Mouse (Mus musculus) midbrain, postnatal 0 days (tissue): ENCODE data around the gene Rpl28. TPM values are rescaled to one million over a fixed set of nuclear protein-coding genes. Genes with fewer than 3 reads are reported as not detected.
"Not testable (repeated sequence)": the region's sequence is repeated elsewhere in the genome, so short reads cannot be mapped to it uniquely, and the experiment has no call there.

Source experiments
- ATAC-seq: fragments of 200-750 bp; cut with Nextera tagmentation; 2 replicates; pipeline ENCODE4 v1.8.0; 2017; ENCODE audit warnings: moderate number of reproducible peaks, mild to moderate bottlenecking, moderate TSS enrichment, moderate library complexity; ENCODE audit not compliant: low FRiP score
- DNase-seq: peaks from one replicate; pipeline ENCODE4 v3.0.0-alpha.2; 2015; ENCODE audit warnings: low spot score
- H3K27ac ChIP-seq: fragments of 300-500 bp; sonication (generic); 2 replicates; pipeline ENCODE4 v1.5.1; 2014; ENCODE audit warnings: low read depth, mild to moderate bottlenecking, low read length, mixed read lengths
- H3K27me3 ChIP-seq: fragments of 300-500 bp; sonication (generic); 2 replicates; pipeline ENCODE4 v1.6.1; 2014; ENCODE audit warnings: low read length, control low read depth, mixed read lengths; ENCODE audit not compliant: insufficient read depth
- H3K36me3 ChIP-seq: fragments of 300-500 bp; sonication (generic); 2 replicates; pipeline ENCODE4 v1.6.1; 2014; ENCODE audit warnings: low read length, control low read depth, mixed read lengths; ENCODE audit not compliant: insufficient read depth
- H3K4me1 ChIP-seq: fragments of 300-500 bp; sonication (generic); 2 replicates; pipeline ENCODE4 v1.6.1; 2014; ENCODE audit warnings: mild to moderate bottlenecking, control low read depth, antibody characterized with exemption, low read length, mixed read lengths; ENCODE audit not compliant: insufficient read depth
- H3K4me2 ChIP-seq: fragments of 300-500 bp; sonication (generic); 2 replicates; pipeline ENCODE4 v1.6.1; 2014; ENCODE audit warnings: low read depth, mild to moderate bottlenecking, low read length, mixed read lengths; ENCODE audit not compliant: poor library complexity, severe bottlenecking
- H3K4me3 ChIP-seq: fragments of 300-500 bp; sonication (generic); 2 replicates; pipeline ENCODE4 v1.5.1; 2014; ENCODE audit warnings: low read depth, mild to moderate bottlenecking, low read length, moderate library complexity
- H3K9ac ChIP-seq: fragments of 300-500 bp; sonication (generic); replicated peaks from 2 replicates; pipeline ENCODE4 v1.6.1; 2014; ENCODE audit warnings: mild to moderate bottlenecking, low read length, moderate library complexity, mixed read lengths; ENCODE audit not compliant: poor library complexity, severe bottlenecking
- H3K9me3 ChIP-seq: fragments of 300-500 bp; sonication (generic); 2 replicates; pipeline ENCODE4 v1.6.1; 2016; ENCODE audit warnings: low read length, control low read depth
- CTCF ChIP-seq: IDR thresholded peaks from 2 replicates; pipeline ENCODE4 v1.5.1; 2016; ENCODE audit warnings: antibody characterized with exemption, mild to moderate bottlenecking
- WGBS: fragments of 180-500 bp; shearing (Covaris S2); extraction: QIAGEN DNeasy Blood & Tissue Kit; methylation state at CpG from one replicate; pipeline ENCODE4 v1.1.7; 2014; 5-methylcytosine and 5-hydroxymethylcytosine counted together
- polyA plus RNA-seq: library from polyadenylated mRNA; unstranded; fragments of >200 nt; fragmentation: Nextera tagmentation; extraction: Ambion mirVana; gene quantifications from 2 replicates; pipeline ENCODE4 v1.2.1, GENCODE M21; 2015
- total RNA-seq: library from RNA; depleted of rRNA; stranded (reverse); fragments of >200 nt; gene quantifications from 2 replicates; pipeline ENCODE4 v1.2.3, GENCODE M21; 2014

Gene Rpl28
- total and polyA plus RNA-seq, 2 experiments from 2014 or later: 177 to 289 TPM

GRCm38 (mm10) chr7:4789436-4789935 is 3.2 kb upstream of the Rpl28 start, which contains the start of gene Tmem238:
TSS of gene Tmem238 (minus strand) at chr7:4789656.
- WGBS: 10% methylated on average over 39 of the region's 40 CpGs
- peaks cover 9% of the 10 kb centered on the region for H3K36me3 ChIP-seq
- DNase-seq (no peak), ATAC-seq (no peak; the same call in 1 of the 2 replicates)
- H3K9me3 ChIP-seq: no peaks in the 10 kb centered on the region
- H3K4me3 ChIP-seq: peak within 1 kb of the TSS; percentile 57
- H3K27me3 ChIP-seq: no peaks in the 10 kb centered on the region
- TF ChIP-seq CTCF: no peak
- H3K4me1 ChIP-seq: peaks cover 3% of the 10 kb centered on the region; the same call in 1 of the 2 replicates
- peak within 1 kb of the TSS; percentile 85 for H3K9ac ChIP-seq
- H3K27ac ChIP-seq: peak within 1 kb of the TSS; percentile 89
- peak within 1 kb of the TSS; percentile 91 for H3K4me2 ChIP-seq

- WGBS: under 1% methylated on average over 31 of the region's 31 CpGs
- DNase-seq, H3K4me1 ChIP-seq, H3K9me3 ChIP-seq, H3K27me3 ChIP-seq: not testable (repeated sequence)
- H3K36me3 ChIP-seq: peaks cover 15% of the 10 kb centered on the region; the same call in 1 of the 2 replicates
- H3K9ac ChIP-seq: peak overlapping the region; percentile 96
- peak overlapping the region; percentile 75 for H3K4me2 ChIP-seq
- peak overlapping the region; percentile 70 for H3K4me3 ChIP-seq
- peak overlapping the region; percentile 92 for H3K27ac ChIP-seq
- peak; percentile 18 for ATAC-seq
These were observed 574 bp downstream of the Rpl28 start for GRCm38 (mm10) chr7:4793248-4793647.

- H3K9me3 ChIP-seq: no peaks in the 10 kb centered on the region
- peak overlapping the region; percentile 96 for H3K9ac ChIP-seq
- no peak for TF ChIP-seq CTCF
- DNase-seq (no peak), ATAC-seq (no peak)
- WGBS: 37% methylated on average over 4 of the region's 4 CpGs
- H3K27me3 ChIP-seq: no peaks in the 10 kb centered on the region
- peaks cover 15% of the 10 kb centered on the region; the same call in 1 of the 2 replicates for H3K36me3 ChIP-seq
- H3K4me3 ChIP-seq: peak overlapping the region; percentile 70
- peak overlapping the region; percentile 75 for H3K4me2 ChIP-seq
- H3K27ac ChIP-seq: no peak overlapping the region
- H3K4me1 ChIP-seq: no peaks in the 10 kb centered on the region; the same call in 1 of the 2 replicates
These were observed 1.0 kb downstream of the Rpl28 start for GRCm38 (mm10) chr7:4793674-4794073.

- WGBS: 89% methylated on average over 3 of the region's 3 CpGs
- DNase-seq: no peak
- Histone ChIP-seq H3K4me3 (no peak overlapping the region), H3K9me3 (no peaks in the 10 kb centered on the region), H3K36me3 (peaks cover 15% of the 10 kb centered on the region; the same call in 1 of the 2 replicates), H3K27ac (no peak overlapping the region), H3K4me2 (no peak overlapping the region), H3K4me1 (no peaks in the 10 kb centered on the region; the same call in 1 of the 2 replicates), H3K9ac (no peak overlapping the region), H3K27me3 (no peaks in the 10 kb centered on the region)
- ATAC-seq: no peak
- no peak for TF ChIP-seq CTCF
These were observed 2.0 kb downstream of the Rpl28 start for GRCm38 (mm10) chr7:4794631-4795168.

- ATAC-seq: no peak
- no peak overlapping the region for H3K27ac ChIP-seq
These were observed 3.2 kb downstream of the Rpl28 start for GRCm38 (mm10) chr7:4795767-4796433.

GRCm38 (mm10) chr7:4802247-4802646 is 9.6 kb downstream of the Rpl28 start:
- Histone ChIP-seq H3K4me1 (no peaks in the 10 kb centered on the region), H3K27me3 (no peaks in the 10 kb centered on the region), H3K9me3 (no peaks in the 10 kb centered on the region), H3K4me3 (no peak overlapping the region), H3K27ac (no peak overlapping the region), H3K36me3 (peaks cover 10% of the 10 kb centered on the region; the same call in 1 of the 2 replicates), H3K9ac (no peak overlapping the region), H3K4me2 (no peak overlapping the region)
- ATAC-seq (no peak), DNase-seq (no peak)
- no peak for TF ChIP-seq CTCF

More at GRCm38 (mm10) chr7:4795767-4796433, 3.2 kb downstream of the Rpl28 start:
- Histone ChIP-seq H3K4me2 (no peak overlapping the region), H3K4me3 (no peak overlapping the region), H3K27me3 (no peaks in the 10 kb centered on the region), H3K4me1 (no peaks in the 10 kb centered on the region; the same call in 1 of the 2 replicates), H3K9ac (no peak overlapping the region), H3K9me3 (no peaks in the 10 kb centered on the region), H3K36me3 (peaks cover 15% of the 10 kb centered on the region; the same call in 1 of the 2 replicates)
- peak; percentile 68 for DNase-seq
- peak; percentile 88 for TF ChIP-seq CTCF
- WGBS: 70% methylated on average over 7 of the region's 7 CpGs
